Mouse (Mus musculus) midbrain, embryonic 12.5 days (tissue): Measurements from ENCODE around the gene Gm10722. TPM values are rescaled to one million over a fixed set of nuclear protein-coding genes. Genes with fewer than 3 reads are reported as not detected.
"Not testable (repeated sequence)": the region's sequence is repeated elsewhere in the genome, so short reads cannot be mapped to it uniquely, and the experiment has no call there.

ENCODE experiments used
- ATAC-seq: fragments of 200-750 bp; cut with Nextera tagmentation; 2 replicates; pipeline ENCODE4 v1.8.0; 2017; ENCODE audit warnings: low read depth, moderate TSS enrichment, moderate library complexity; ENCODE audit not compliant: low FRiP score
- H3K27ac ChIP-seq: fragments of 300-500 bp; sonication (generic); replicated peaks from 2 replicates; pipeline ENCODE4 v1.5.1; 2016; ENCODE audit warnings: mild to moderate bottlenecking
- H3K27me3 ChIP-seq: fragments of 300-500 bp; sonication (generic); 2 replicates; pipeline ENCODE4 v1.6.1; 2016; ENCODE audit warnings: mild to moderate bottlenecking
- H3K36me3 ChIP-seq: fragments of 300-500 bp; sonication (generic); 2 replicates; pipeline ENCODE4 v1.6.1; 2016
- H3K4me1 ChIP-seq: fragments of 300-500 bp; sonication (generic); 2 replicates; pipeline ENCODE4 v1.6.1; 2016
- H3K4me2 ChIP-seq: fragments of 300-500 bp; sonication (generic); replicated peaks from 2 replicates; pipeline ENCODE4 v1.6.1; 2016; ENCODE audit warnings: mild to moderate bottlenecking, moderate library complexity
- H3K4me3 ChIP-seq: fragments of 300-500 bp; sonication (generic); 2 replicates; pipeline ENCODE4 v1.5.1; 2016; ENCODE audit warnings: mild to moderate bottlenecking
- H3K9ac ChIP-seq: fragments of 300-500 bp; sonication (generic); replicated peaks from 2 replicates; pipeline ENCODE4 v1.6.1; 2016; ENCODE audit warnings: mild to moderate bottlenecking, moderate library complexity
- H3K9me3 ChIP-seq: fragments of 300-500 bp; sonication (generic); 2 replicates; pipeline ENCODE4 v1.6.1; 2016; ENCODE audit warnings: mild to moderate bottlenecking
- WGBS: fragments of 180-500 bp; shearing (Covaris S2); methylation state at CpG from one replicate; pipeline ENCODE4 v1.1.7; 2016; 5-methylcytosine and 5-hydroxymethylcytosine counted together
- microRNA-seq: library from miRNA; unstranded; fragments of <30 nt; microRNA quantifications from one replicate; pipeline ENCODE4, GENCODE M21; 2017
- polyA plus RNA-seq: library from polyadenylated mRNA; unstranded; fragments of >200 nt; fragmentation: Nextera tagmentation; extraction: Ambion mirVana; gene quantifications from 2 replicates; pipeline ENCODE4 v1.2.1, GENCODE M21; 2016

Gene Gm10722
- polyA plus RNA-seq, 1 experiment from 2014 or later: not detected

- H3K4me3 ChIP-seq, H3K27me3 ChIP-seq, H3K9ac ChIP-seq, H3K9me3 ChIP-seq, H3K27ac ChIP-seq, H3K36me3 ChIP-seq, ATAC-seq, H3K4me1 ChIP-seq, H3K4me2 ChIP-seq: not testable (repeated sequence)
- 65% methylated on average over 14 of the region's 16 CpGs for WGBS
Observed at GRCm38 (mm10) chr9:3029276-3030000, 28.7 kb downstream of the Gm10722 start.

DNA sequence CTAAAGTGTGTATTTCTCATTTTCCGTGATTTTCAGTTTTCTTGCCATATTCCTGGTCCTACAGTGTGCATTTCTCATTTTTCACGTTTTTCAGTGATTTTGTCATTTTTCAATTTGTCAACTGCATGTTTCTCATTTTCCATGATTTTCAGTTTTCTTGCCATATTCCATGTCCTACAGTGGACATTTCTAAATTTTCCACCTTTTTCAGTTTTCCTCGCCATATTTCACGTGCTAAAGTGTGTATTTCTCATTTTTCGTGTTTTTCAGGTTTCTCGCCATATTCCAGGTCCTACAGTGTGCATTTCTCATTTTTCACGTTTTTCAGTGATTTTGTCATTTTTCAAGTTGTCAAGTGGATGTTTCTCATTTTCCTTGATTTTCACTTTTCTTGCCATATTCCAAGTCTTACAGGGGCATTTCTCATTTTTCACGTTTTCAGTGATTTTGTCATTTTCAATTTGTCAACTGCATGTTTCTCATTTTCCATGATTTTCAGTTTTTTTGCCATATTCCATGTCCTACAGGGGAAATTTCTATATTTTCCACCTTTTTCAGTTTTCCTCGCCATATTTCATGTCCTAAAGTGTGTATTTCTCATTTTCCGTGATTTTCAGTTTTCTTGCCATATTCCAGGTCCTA is 30.1 kb downstream of the Gm10722 start:
- H3K9me3 ChIP-seq, H3K36me3 ChIP-seq, H3K27ac ChIP-seq, H3K27me3 ChIP-seq, H3K9ac ChIP-seq, H3K4me2 ChIP-seq, H3K4me3 ChIP-seq, H3K4me1 ChIP-seq: not testable (repeated sequence)
- 64% methylated on average over 3 of the region's 10 CpGs for WGBS
- ATAC-seq: 0 out of 2 replicates have a peak, but pooled peaks have one; percentile 25

GRCm38 (mm10) chr9:3034299-3034698 is 33.6 kb downstream of the Gm10722 start, which contains the start of gene Gm17535:
Gene Gm17535 (plus strand): TSS chr9:3034599.
- not testable (repeated sequence) for ATAC-seq, H3K36me3 ChIP-seq
- 64% methylated on average over 1 of the region's 8 CpGs for WGBS

GRCm38 (mm10) chr9:3036577-3036976 is 35.9 kb downstream of the Gm10722 start, which contains the start of gene Gm10715:
Gene Gm10715 (plus strand): TSS chr9:3036877.
- not testable (repeated sequence) for H3K4me1 ChIP-seq, ATAC-seq, H3K4me3 ChIP-seq, H3K9me3 ChIP-seq, H3K36me3 ChIP-seq, H3K9ac ChIP-seq, H3K27ac ChIP-seq, H3K27me3 ChIP-seq, H3K4me2 ChIP-seq
- 77% methylated on average over 8 of the region's 8 CpGs for whole genome bisulfite sequencing

More at GRCm38 (mm10) chr9:3034299-3034698, 33.6 kb downstream of the Gm10722 start, which contains the start of gene Gm17535:
- not testable (repeated sequence) for H3K4me2 ChIP-seq, H3K27ac ChIP-seq, H3K9me3 ChIP-seq, H3K27me3 ChIP-seq, H3K4me3 ChIP-seq, H3K9ac ChIP-seq, H3K4me1 ChIP-seq

DNA sequence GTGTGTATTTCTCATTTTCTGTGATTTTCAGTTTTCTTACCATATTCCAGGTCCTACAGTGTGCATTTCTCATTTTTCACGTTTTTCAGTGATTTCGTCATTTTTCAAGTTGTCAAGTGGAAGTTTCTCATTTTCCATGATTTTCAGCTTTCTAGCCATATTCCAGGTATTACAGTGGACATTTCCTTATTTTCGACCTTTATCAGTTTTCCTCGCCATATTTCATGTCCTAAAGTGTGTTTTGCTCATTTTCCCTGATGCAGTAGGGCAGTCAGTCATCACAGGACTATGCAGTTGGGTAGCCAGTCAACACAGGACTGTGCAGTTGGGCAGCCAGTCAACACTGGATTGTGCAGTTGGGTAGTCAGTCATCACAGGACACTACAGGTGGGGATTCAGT is 37.4 kb downstream of the Gm10722 start:
- H3K4me2 ChIP-seq, H3K4me3 ChIP-seq, H3K27ac ChIP-seq, H3K9me3 ChIP-seq, H3K9ac ChIP-seq, ATAC-seq, H3K27me3 ChIP-seq, H3K36me3 ChIP-seq, H3K4me1 ChIP-seq: not testable (repeated sequence)
- 70% methylated on average over 4 of the region's 4 CpGs for WGBS

Small RNAs within 50 kb of the gene (microRNA-seq; reads per million reads assigned to microRNA genes)
- gene Mir101c: not detected

Other genes starting within 250 kb of the Gm10722 start
- gene Gm11168, start 2.4 kb downstream of the Gm10722 start, polyA plus RNA-seq: 0.37 TPM in 1 of 2 replicates, not detected in the other
- 0.59 TPM in 1 of 2 replicates, not detected in the other for gene Gm10721, start 12.2 kb downstream of the Gm10722 start, polyA plus RNA-seq
- gene Gm10720, start 14.7 kb downstream of the Gm10722 start, polyA plus RNA-seq: not detected in 2 replicates
- gene Gm10719, start 16.5 kb downstream of the Gm10722 start, polyA plus RNA-seq: 0.50 and 0.65 TPM in 2 replicates
- 0.50 and 1.1 TPM in 2 replicates for gene Gm10718, start 22.6 kb downstream of the Gm10722 start, polyA plus RNA-seq
- gene Gm10717, start 24.5 kb downstream of the Gm10722 start, polyA plus RNA-seq: 1.3 and 1.5 TPM in 2 replicates
- not detected in 2 replicates for gene Gm17535, start 33.7 kb downstream of the Gm10722 start, polyA plus RNA-seq
- gene Gm10715, start 36.0 kb downstream of the Gm10722 start, polyA plus RNA-seq: not detected in 2 replicates